Mouse (Mus musculus): ENCODE measurements at regions not wholly inside any gene's neighbourhood (a gene's known extent, or its start where the extent isn't known, plus 50 kb on each side); places are given as distances from the start of the nearest gene placed in this dataset.

DNA sequence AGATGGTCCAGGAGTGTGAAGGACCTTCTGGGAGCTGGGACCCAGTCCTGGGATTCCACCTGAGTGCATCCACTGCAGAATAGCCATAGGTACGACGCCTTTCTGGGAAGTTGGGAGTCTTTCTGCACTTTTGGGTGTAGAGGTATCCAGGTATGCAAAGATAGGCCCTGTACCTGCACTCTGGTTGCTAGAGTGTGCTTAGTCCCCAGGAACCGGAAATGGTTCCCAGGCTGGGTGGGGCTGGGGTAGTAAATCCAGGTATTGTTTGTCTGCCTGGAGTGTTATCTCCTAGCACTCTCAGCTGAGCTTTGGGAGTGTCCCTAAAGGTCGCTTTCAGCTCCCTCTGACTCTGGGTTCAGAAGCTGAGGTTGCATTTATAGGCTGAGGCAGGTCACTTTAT lies 121.6 kb upstream of the Hdac4 start:
- TF ChIP-seq MAFK (IDR thresholded peaks at IDR 0.05; ENCODE audit: insufficient replicate concordance, low read length) (no peak), POLR2AphosphoS2 (IDR thresholded peaks at IDR 0.05; ENCODE audit: low read depth, low read length) (no peak), MEF2A (IDR thresholded peaks at IDR 0.05; ENCODE audit: borderline replicate concordance, low read depth, low read length) (no peak), IRF4 (IDR thresholded peaks at IDR 0.05; ENCODE audit: low read depth, low read length) (no peak), E2F4 (IDR thresholded peaks at IDR 0.05; ENCODE audit: insufficient replicate concordance, low read depth, low read length) (no peak), USF2 (conservative IDR thresholded peaks at IDR 0.05; ENCODE audit: low read depth, low read length) (no peak), PAX5 (IDR thresholded peaks at IDR 0.05; ENCODE audit: low read length) (no peak), KAT2A (IDR thresholded peaks at IDR 0.05; ENCODE audit: insufficient replicate concordance, low read length) (no peak), EP300 (IDR thresholded peaks at IDR 0.05; ENCODE audit: low read length) (no peak), POLR2A (IDR thresholded peaks at IDR 0.05; ENCODE audit: low read depth, low read length) (no peak), JUN (IDR thresholded peaks at IDR 0.05; ENCODE audit: insufficient read depth, low read depth, low read length) (no peak), TBP (conservative IDR thresholded peaks at IDR 0.05; ENCODE audit: low read depth, low read length) (no peak)
- Histone ChIP-seq H3K4me3 (replicated peaks in 1 of 3; ENCODE audit: low read depth in 2 of 3, low read length in 2 of 3, poor library complexity in 1 of 3) (no peak overlapping the region), H3K27me3 (replicated peaks) (peaks cover 64% of the 10 kb centered on the region), H3K9ac (ENCODE audit: insufficient read depth, low read depth) (no peak overlapping the region), H3K4me1 (ENCODE audit: control insufficient read depth in 1 of 2, insufficient read depth in 2 of 2) (no peaks in the 10 kb centered on the region), H3K9me3 (replicated peaks; ENCODE audit: low read length) (no peaks in the 10 kb centered on the region), H3K27ac (ENCODE audit: insufficient read depth, low read depth) (no peak overlapping the region), H3K79me2 (replicated peaks; ENCODE audit: control insufficient read depth, extremely low read depth, insufficient read depth, poor library complexity, severe bottlenecking) (no peaks in the 10 kb centered on the region), H3K4me2 (ENCODE audit: insufficient read depth, low read depth, poor library complexity, severe bottlenecking) (no peak overlapping the region), H3K36me3 (replicated peaks in 1 of 2; ENCODE audit: control insufficient read depth in 1 of 2, insufficient read depth in 1 of 2, low read length in 1 of 2) (no peaks in the 10 kb centered on the region)
- DNase-seq (ENCODE audit: extremely low read depth): no peak
- in situ Hi-C loops (cut with MboI; ENCODE audit: low pct_ligation_motif_present, low pct_unique_long_range_greater_than_20kb, low sequenced_read_pairs): no loop called here
- dilution Hi-C loops (cut with MboI; ENCODE audit: extremely low pct_ligation_motif_present, extremely low pct_unique_long_range_greater_than_20kb, low sequenced_read_pairs): no loop called here

DNA sequence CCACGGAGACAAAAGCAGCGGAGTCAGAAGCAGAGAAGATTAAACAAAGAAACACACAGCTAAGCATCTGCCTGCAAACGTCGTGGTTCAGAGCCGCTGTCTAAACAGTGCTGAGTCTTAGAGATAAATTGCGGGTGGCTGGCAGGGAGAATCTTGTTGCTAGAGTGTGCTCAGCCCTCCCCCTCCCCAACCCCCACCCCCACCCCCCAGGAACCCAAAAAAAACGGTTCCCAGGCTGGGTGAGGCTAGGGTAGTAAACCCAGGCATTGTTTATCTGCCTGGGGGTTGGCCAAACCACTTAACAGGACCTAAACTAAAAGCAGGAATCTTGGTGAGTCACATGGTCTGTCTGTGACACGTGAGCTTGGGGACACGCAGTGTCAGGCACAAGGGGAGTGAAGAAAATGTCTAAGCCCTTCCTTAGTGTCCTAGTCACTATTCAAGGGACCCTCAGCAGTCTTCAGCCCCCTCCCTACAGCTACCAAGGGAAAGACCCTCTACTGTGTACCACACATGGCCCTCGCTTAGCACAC lies 120.8 kb upstream of the Hdac4 start:
- DNase-seq (ENCODE audit: extremely low read depth): no peak
- H3K27ac ChIP-seq (ENCODE audit: insufficient read depth, low read depth): no peak overlapping the region
- H3K36me3 ChIP-seq (replicated peaks in 1 of 2; ENCODE audit: control insufficient read depth in 1 of 2, insufficient read depth in 1 of 2, low read length in 1 of 2): no peaks in the 10 kb centered on the region
- H3K79me2 ChIP-seq (replicated peaks; ENCODE audit: control insufficient read depth, extremely low read depth, insufficient read depth, poor library complexity, severe bottlenecking): no peaks in the 10 kb centered on the region
- no peak overlapping the region for H3K9ac ChIP-seq (ENCODE audit: insufficient read depth, low read depth)
- peaks cover 69% of the 10 kb centered on the region for H3K27me3 ChIP-seq (replicated peaks)
- H3K4me3 ChIP-seq (replicated peaks in 1 of 3; ENCODE audit: low read depth in 2 of 3, low read length in 2 of 3, poor library complexity in 1 of 3): no peak overlapping the region
- no peaks in the 10 kb centered on the region for H3K9me3 ChIP-seq (replicated peaks; ENCODE audit: low read length)
- no peaks in the 10 kb centered on the region for H3K4me1 ChIP-seq (ENCODE audit: control insufficient read depth in 1 of 2, insufficient read depth in 2 of 2)
- in situ Hi-C loops (cut with MboI; ENCODE audit: low pct_ligation_motif_present, low pct_unique_long_range_greater_than_20kb, low sequenced_read_pairs) (no loop called here), dilution Hi-C loops (cut with MboI; ENCODE audit: extremely low pct_ligation_motif_present, extremely low pct_unique_long_range_greater_than_20kb, low sequenced_read_pairs) (no loop called here)
- TF ChIP-seq MAX (IDR thresholded peaks at IDR 0.05; ENCODE audit: low read length): no peak
- no peak for TF ChIP-seq PAX5 (IDR thresholded peaks at IDR 0.05; ENCODE audit: low read length)
- TF ChIP-seq CHD1 (IDR thresholded peaks at IDR 0.05; ENCODE audit: low read depth, low read length): no peak
- no peak overlapping the region for H3K4me2 ChIP-seq (ENCODE audit: insufficient read depth, low read depth, poor library complexity, severe bottlenecking)

DNA sequence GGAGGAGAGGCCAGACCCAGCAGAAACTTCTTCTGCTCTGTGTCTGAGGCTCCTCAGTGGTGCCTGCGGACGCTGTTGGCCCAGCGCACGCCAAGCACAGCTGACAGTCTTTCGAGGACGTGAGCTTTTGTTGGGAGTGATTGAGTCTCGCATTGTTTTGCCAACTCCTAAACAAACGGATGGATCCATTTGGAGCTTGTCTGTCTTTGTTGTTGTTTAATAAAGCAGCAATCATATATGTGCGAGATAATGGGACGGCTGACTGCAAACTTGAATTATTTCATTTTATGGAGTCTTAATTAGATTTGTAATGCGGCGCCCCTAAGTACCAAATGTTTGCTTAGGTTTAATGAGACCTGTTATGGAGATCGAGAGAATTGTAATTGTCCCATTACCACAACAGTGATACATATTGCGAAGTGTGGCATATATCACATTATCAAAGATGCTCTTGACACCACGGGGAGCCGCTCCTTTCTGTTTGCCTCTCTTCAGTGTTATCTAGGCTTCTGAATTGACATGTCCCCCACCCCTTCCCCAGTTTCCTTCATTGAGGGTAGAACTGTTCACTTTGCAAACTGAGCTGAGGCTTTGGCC lies 117.6 kb upstream of the Hdac4 start:
- H3K27ac ChIP-seq (ENCODE audit: insufficient read depth, low read depth): no peak overlapping the region
- no peak for DNase-seq (ENCODE audit: extremely low read depth)
- in situ Hi-C loops (cut with MboI; ENCODE audit: low pct_ligation_motif_present, low pct_unique_long_range_greater_than_20kb, low sequenced_read_pairs): no loop called here

More for the DNA sequence above, 117.6 kb upstream of the Hdac4 start:
- Histone ChIP-seq H3K27me3 (replicated peaks) (peaks cover 85% of the 10 kb centered on the region), H3K4me3 (replicated peaks in 1 of 3; ENCODE audit: low read depth in 2 of 3, low read length in 2 of 3, poor library complexity in 1 of 3) (no peak overlapping the region), H3K9me3 (replicated peaks; ENCODE audit: low read length) (peaks cover 6% of the 10 kb centered on the region), H3K79me2 (replicated peaks; ENCODE audit: control insufficient read depth, extremely low read depth, insufficient read depth, poor library complexity, severe bottlenecking) (no peaks in the 10 kb centered on the region), H3K4me2 (ENCODE audit: insufficient read depth, low read depth, poor library complexity, severe bottlenecking) (no peak overlapping the region), H3K9ac (ENCODE audit: insufficient read depth, low read depth) (no peak overlapping the region), H3K36me3 (replicated peaks in 1 of 2; ENCODE audit: control insufficient read depth in 1 of 2, insufficient read depth in 1 of 2, low read length in 1 of 2) (no peaks in the 10 kb centered on the region), H3K4me1 (ENCODE audit: control insufficient read depth in 1 of 2, insufficient read depth in 2 of 2) (no peaks in the 10 kb centered on the region)
- dilution Hi-C loops (cut with MboI; ENCODE audit: extremely low pct_ligation_motif_present, extremely low pct_unique_long_range_greater_than_20kb, low sequenced_read_pairs): no loop called here
- TF ChIP-seq CHD1 (IDR thresholded peaks at IDR 0.05; ENCODE audit: low read depth, low read length): no peak
- no peak for TF ChIP-seq KAT2A (IDR thresholded peaks at IDR 0.05; ENCODE audit: insufficient replicate concordance, low read length)
- no peak for TF ChIP-seq MAFK (IDR thresholded peaks at IDR 0.05; ENCODE audit: insufficient replicate concordance, low read length)
- TF ChIP-seq TCF12 (IDR thresholded peaks at IDR 0.05; ENCODE audit: low read depth, low read length): no peak
- no peak for TF ChIP-seq POLR2AphosphoS2 (IDR thresholded peaks at IDR 0.05; ENCODE audit: low read depth, low read length)

Data from CH12.LX (cell line).